Mouse (Mus musculus): ENCODE measurements at regions not wholly inside any gene's neighbourhood (a gene's known extent, or its start where the extent isn't known, plus 50 kb on each side); places are given as distances from the start of the nearest gene placed in this dataset.
"Not testable (repeated sequence)": the region's sequence is repeated elsewhere in the genome, so short reads cannot be mapped to it uniquely, and the experiment has no call there.

- DNase-seq (ENCODE audit: low spot score), result peak; percentile 3
Observed at GRCm38 (mm10) chrX:24169992-24170391, 211.3 kb upstream of the Gm4985 start.

GRCm38 (mm10) chrX:24161654-24162053 lies 202.9 kb upstream of the Gm4985 start:
- not testable (repeated sequence) for DNase-seq (ENCODE audit: low spot score)

GRCm38 (mm10) chrX:24153277-24153873 lies 194.6 kb upstream of the Gm4985 start:
- peak; percentile 1 for DNase-seq (ENCODE audit: low spot score)
